Comparison of ENCODE assay signal across 23 mouse cellular contexts in the genomic region with DNA sequence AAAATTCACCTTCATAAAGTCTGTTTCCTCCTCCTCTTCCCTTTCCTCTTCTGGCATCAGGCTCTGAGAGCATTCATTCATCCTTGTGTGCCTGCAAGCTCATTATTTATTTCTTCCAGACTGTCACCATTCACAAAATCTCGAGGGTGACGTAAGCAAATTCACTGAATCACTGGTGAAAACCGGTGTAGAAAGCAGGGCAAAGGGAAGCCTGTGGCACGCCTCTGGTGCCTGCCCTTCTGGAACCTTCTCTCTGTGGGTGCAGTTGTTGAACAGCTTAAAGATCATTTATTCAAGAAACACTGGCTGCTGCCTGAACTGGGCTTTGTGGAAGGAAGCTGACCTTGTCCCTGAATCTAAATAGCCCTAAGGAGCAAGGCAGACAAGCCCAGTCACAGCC.
A peak's percentile ranks its signal among the peaks of the same experiment; 100 is the strongest.
DNase-seq lines count a peak whose midpoint lies in the region; ATAC-seq lines count a peak whose summit lies in the region.
"Had no signal": no experiment of that assay in that cellular context is flagged by ENCODE, and none has a peak within 500 bp of the region (broad histone marks: within the 10 kb centered on the region; RNA-seq: fewer than 3 reads in every experiment).

No protein-coding gene starts in this region.

- peak; percentile 10 for DNase-seq in forebrain, embryonic 14.5 days (ENCODE audit: low spot score)
- DNase-seq in urinary bladder, postnatal 14 days (ENCODE audit: low spot score), result peak; percentile 56
- DNase-seq in urinary bladder, adult 2 months (ENCODE audit: low spot score), result no peak
- DNase-seq in adrenal gland, postnatal 36 days, result peak; percentile 31 to 61
- no peak for DNase-seq in B cell, adult 2 months
- DNase-seq: cerebellum, postnatal 10 days; gastrocnemius, adult 2 months; heart, postnatal 4 days; kidney, postnatal 4 days; layer of hippocampus, adult 9-11 months; left cerebral cortex, postnatal 4 days; liver; lung, adult 18-20 months; lung, postnatal 36 days; spleen, adult 18-20 months had no signal

- no peaks in the 10 kb centered on the region for H3K9me3 ChIP-seq in forebrain, embryonic 14.5 days (replicated peaks; ENCODE audit: control insufficient read depth, low read length)
- H3K9me3 ChIP-seq in forebrain, embryonic 16.5 days (ENCODE audit: control insufficient read depth, low read length), result no peaks in the 10 kb centered on the region
- H3K9me3 ChIP-seq: embryonic facial prominence, embryonic 13.5 days; hindbrain, embryonic 15.5 days; intestine, embryonic 15.5 days; midbrain, embryonic 12.5 days; neural tube, embryonic 13.5 days had no signal

- 66% methylated on average over 4 of the region's 4 CpGs for WGBS in forebrain, embryonic 14.5 days
- WGBS in forebrain, embryonic 16.5 days, result 47% methylated on average over 4 of the region's 4 CpGs

- H3K9ac ChIP-seq in forebrain, embryonic 14.5 days (ENCODE audit: low read length), result no peak overlapping the region
- no peak overlapping the region for H3K9ac ChIP-seq in forebrain, embryonic 16.5 days (replicated peaks; ENCODE audit: low read depth, low read length)
- H3K9ac ChIP-seq: embryonic facial prominence, embryonic 13.5 days; hindbrain, embryonic 15.5 days; intestine, embryonic 15.5 days; midbrain, embryonic 12.5 days; neural tube, embryonic 13.5 days had no signal

- no peaks in the 10 kb centered on the region for H3K4me1 ChIP-seq in forebrain, embryonic 14.5 days (ENCODE audit: control insufficient read depth, insufficient read depth, low read length)
- no peaks in the 10 kb centered on the region for H3K4me1 ChIP-seq in forebrain, embryonic 16.5 days (replicated peaks; ENCODE audit: control insufficient read depth, insufficient read depth, low read length)
- H3K4me1 ChIP-seq: hindbrain, embryonic 15.5 days; midbrain, embryonic 12.5 days; neural tube, embryonic 13.5 days had no signal

- H3K4me3 ChIP-seq in forebrain, embryonic 14.5 days (ENCODE audit: low read depth, low read length), result no peak overlapping the region
- H3K4me3 ChIP-seq in forebrain, embryonic 16.5 days (replicated peaks; ENCODE audit: low read length), result no peak overlapping the region
- H3K4me3 ChIP-seq: embryonic facial prominence, embryonic 13.5 days; gastrocnemius, adult 2 months; hindbrain, embryonic 15.5 days; intestine, embryonic 15.5 days; left cerebral cortex, adult 2 months; midbrain, embryonic 12.5 days; neural tube, embryonic 13.5 days had no signal

- H3K36me3 ChIP-seq in forebrain, embryonic 14.5 days (ENCODE audit: control insufficient read depth, insufficient read depth, low read length), result no peaks in the 10 kb centered on the region
- no peaks in the 10 kb centered on the region for H3K36me3 ChIP-seq in forebrain, embryonic 16.5 days (ENCODE audit: control insufficient read depth, insufficient read depth)
- H3K36me3 ChIP-seq: embryonic facial prominence, embryonic 13.5 days; hindbrain, embryonic 15.5 days; intestine, embryonic 15.5 days; midbrain, embryonic 12.5 days; neural tube, embryonic 13.5 days had no signal

- H3K27ac ChIP-seq in forebrain, embryonic 14.5 days (ENCODE audit: low read depth, low read length), result no peak overlapping the region
- H3K27ac ChIP-seq in forebrain, embryonic 16.5 days (ENCODE audit: low read length), result no peak overlapping the region
- H3K27ac ChIP-seq: embryonic facial prominence, embryonic 13.5 days; gastrocnemius, adult 2 months; hindbrain, embryonic 15.5 days; intestine, embryonic 15.5 days; left cerebral cortex, adult 2 months; midbrain, embryonic 12.5 days; neural tube, embryonic 13.5 days had no signal

- no peaks in the 10 kb centered on the region for H3K27me3 ChIP-seq in forebrain, embryonic 14.5 days (replicated peaks; ENCODE audit: control insufficient read depth, insufficient read depth, low read length)
- no peaks in the 10 kb centered on the region for H3K27me3 ChIP-seq in forebrain, embryonic 16.5 days (replicated peaks; ENCODE audit: control insufficient read depth, insufficient read depth, low read length)
- H3K27me3 ChIP-seq: embryonic facial prominence, embryonic 13.5 days; hindbrain, embryonic 15.5 days; intestine, embryonic 15.5 days; midbrain, embryonic 12.5 days; neural tube, embryonic 13.5 days had no signal

- ATAC-seq in forebrain, embryonic 14.5 days, result no peak
- no peak for ATAC-seq in forebrain, embryonic 16.5 days
- ATAC-seq in megakaryocyte progenitor cell, adult 5-6 weeks (replicated peaks; ENCODE audit: poor library complexity), result no peak
- ATAC-seq: intestine, embryonic 15.5 days had no signal

- H3K4me2 ChIP-seq in forebrain, embryonic 14.5 days (ENCODE audit: low read length), result no peak overlapping the region
- H3K4me2 ChIP-seq in forebrain, embryonic 16.5 days (ENCODE audit: low read length), result no peak overlapping the region
- H3K4me2 ChIP-seq: embryonic facial prominence, embryonic 13.5 days; hindbrain, embryonic 15.5 days; intestine, embryonic 15.5 days; midbrain, embryonic 12.5 days; neural tube, embryonic 13.5 days had no signal

Comparison
In these comparisons a context has a peak if more than half of its experiments do, and no peak if none do; other contexts are left out.
1. DNase-seq: peak in forebrain, embryonic 14.5 days (single experiment), urinary bladder, postnatal 14 days (single experiment) and adrenal gland, postnatal 36 days (2 of 2); none in urinary bladder, adult 2 months (single experiment) and B cell, adult 2 months (0 of 2).